Comparison of ENCODE assay signal across 10 mouse cellular contexts in genomic region chr17:73258620-73259019, GRCm38 (mm10).
DNase-seq lines count a peak whose midpoint lies in the region; ATAC-seq and TF ChIP-seq lines count a peak whose summit lies in the region.
"Had no signal": no experiment of that assay in that cellular context is flagged by ENCODE, and none has a peak within 500 bp of the region (broad histone marks: within the 10 kb centered on the region; RNA-seq: fewer than 3 reads in every experiment).

No protein-coding gene starts in this region.

- H3K4me3 ChIP-seq in hindbrain, postnatal 0 days (ENCODE audit: low read length): no peak overlapping the region
- no peak overlapping the region for H3K4me3 ChIP-seq in hindbrain, embryonic 11.5 days (ENCODE audit: low read depth, low read length)
- no peak overlapping the region for H3K4me3 ChIP-seq in neural tube, embryonic 14.5 days (ENCODE audit: low read depth, low read length)
- H3K4me3 ChIP-seq in forebrain, postnatal 0 days (ENCODE audit: low read depth, low read length): no peak overlapping the region
- H3K4me3 ChIP-seq: forebrain, embryonic 15.5 days; lung, embryonic 15.5 days had no signal

- no peak for DNase-seq in hindbrain, postnatal 0 days (ENCODE audit: low spot score)
- DNase-seq in hindbrain, embryonic 11.5 days (ENCODE audit: low spot score): no peak
- peak; percentile 49 for DNase-seq in NIH3T3 (ENCODE audit: low read depth)
- peak; percentile 52 for DNase-seq in induced T-regulatory cell, adult 2 months (ENCODE audit: low read depth)
- no peak for DNase-seq in forebrain, postnatal 0 days
- no peak for DNase-seq in ovary, postnatal 10 days (ENCODE audit: low spot score)
- DNase-seq in left cerebral cortex, postnatal 25 days (ENCODE audit: low spot score in 2 of 2): no peak

- no peak overlapping the region for H3K4me2 ChIP-seq in hindbrain, postnatal 0 days (ENCODE audit: low read depth, low read length)
- no peak overlapping the region for H3K4me2 ChIP-seq in hindbrain, embryonic 11.5 days (replicated peaks; ENCODE audit: low read depth, low read length)
- 0 out of 2 replicates have a peak overlapping the region, but pooled peaks have one; percentile 14 for H3K4me2 ChIP-seq in neural tube, embryonic 14.5 days (ENCODE audit: low read depth, low read length)
- H3K4me2 ChIP-seq in forebrain, postnatal 0 days (ENCODE audit: low read depth): no peak overlapping the region
- H3K4me2 ChIP-seq: forebrain, embryonic 15.5 days; lung, embryonic 15.5 days had no signal

- 44% methylated on average over 12 of the region's 12 CpGs for WGBS in hindbrain, postnatal 0 days
- 57% methylated on average over 12 of the region's 12 CpGs for WGBS in hindbrain, embryonic 11.5 days
- WGBS in neural tube, embryonic 14.5 days: 18% methylated on average over 12 of the region's 12 CpGs
- WGBS in forebrain, postnatal 0 days: 59% methylated on average over 12 of the region's 12 CpGs

- no peak for TF ChIP-seq CTCF in hindbrain, postnatal 0 days (IDR thresholded peaks at IDR 0.05; ENCODE audit: low read depth)
- no peak for TF ChIP-seq CTCF in forebrain, postnatal 0 days (IDR thresholded peaks at IDR 0.05; ENCODE audit: low read depth)

- 0 out of 2 replicates have a peak, but pooled peaks cover 3% of the 10 kb centered on the region for H3K4me1 ChIP-seq in hindbrain, postnatal 0 days (ENCODE audit: insufficient read depth, low read length)
- H3K4me1 ChIP-seq in hindbrain, embryonic 11.5 days (replicated peaks; ENCODE audit: control insufficient read depth, insufficient read depth, low read length): no peaks in the 10 kb centered on the region
- H3K4me1 ChIP-seq in neural tube, embryonic 14.5 days (ENCODE audit: control insufficient read depth, insufficient read depth, low read length): peaks cover 9% of the 10 kb centered on the region
- no peaks in the 10 kb centered on the region for H3K4me1 ChIP-seq in forebrain, postnatal 0 days (ENCODE audit: insufficient read depth)
- H3K4me1 ChIP-seq: forebrain, embryonic 15.5 days; lung, embryonic 15.5 days had no signal

- no peaks in the 10 kb centered on the region for H3K27me3 ChIP-seq in hindbrain, postnatal 0 days (ENCODE audit: insufficient read depth, low read length)
- H3K27me3 ChIP-seq in hindbrain, embryonic 11.5 days (ENCODE audit: control insufficient read depth, insufficient read depth, low read length): no peaks in the 10 kb centered on the region
- no peaks in the 10 kb centered on the region for H3K27me3 ChIP-seq in neural tube, embryonic 14.5 days (ENCODE audit: control insufficient read depth, insufficient read depth, low read length)
- no peaks in the 10 kb centered on the region for H3K27me3 ChIP-seq in forebrain, postnatal 0 days (ENCODE audit: insufficient read depth, low read length)
- H3K27me3 ChIP-seq: forebrain, embryonic 15.5 days; lung, embryonic 15.5 days had no signal

- intact Hi-C loops in left cerebral cortex, postnatal 25 days (cut with DNase I): no loop called here

- peak overlapping the region; percentile 58; the same call in 1 of the 2 replicates for H3K27ac ChIP-seq in hindbrain, postnatal 0 days
- H3K27ac ChIP-seq in hindbrain, embryonic 11.5 days (ENCODE audit: low read depth, low read length): no peak overlapping the region
- H3K27ac ChIP-seq in neural tube, embryonic 14.5 days (ENCODE audit: low read depth, low read length): no peak overlapping the region
- H3K27ac ChIP-seq in forebrain, postnatal 0 days (ENCODE audit: low read depth, low read length): no peak overlapping the region
- H3K27ac ChIP-seq: forebrain, embryonic 15.5 days; lung, embryonic 15.5 days had no signal

- H3K36me3 ChIP-seq in hindbrain, postnatal 0 days (ENCODE audit: insufficient read depth, low read length): no peaks in the 10 kb centered on the region
- H3K36me3 ChIP-seq in hindbrain, embryonic 11.5 days (ENCODE audit: control insufficient read depth, insufficient read depth, low read length): no peaks in the 10 kb centered on the region
- no peaks in the 10 kb centered on the region for H3K36me3 ChIP-seq in neural tube, embryonic 14.5 days (ENCODE audit: control insufficient read depth, insufficient read depth, low read length)
- H3K36me3 ChIP-seq in forebrain, postnatal 0 days (ENCODE audit: insufficient read depth): no peaks in the 10 kb centered on the region
- H3K36me3 ChIP-seq: forebrain, embryonic 15.5 days; lung, embryonic 15.5 days had no signal

- no peaks in the 10 kb centered on the region for H3K9me3 ChIP-seq in hindbrain, postnatal 0 days (ENCODE audit: low read length)
- H3K9me3 ChIP-seq in hindbrain, embryonic 11.5 days (ENCODE audit: control insufficient read depth, low read length): no peaks in the 10 kb centered on the region
- no peaks in the 10 kb centered on the region for H3K9me3 ChIP-seq in neural tube, embryonic 14.5 days (ENCODE audit: control insufficient read depth, low read length)
- H3K9me3 ChIP-seq in forebrain, postnatal 0 days (ENCODE audit: low read length): no peaks in the 10 kb centered on the region
- H3K9me3 ChIP-seq: forebrain, embryonic 15.5 days; lung, embryonic 15.5 days had no signal

- no peak for ATAC-seq in hindbrain, postnatal 0 days
- no peak for ATAC-seq in hindbrain, embryonic 11.5 days (ENCODE audit: low FRiP score)
- peak; percentile 51; the same call in 1 of the 2 replicates for ATAC-seq in neural tube, embryonic 14.5 days (ENCODE audit: low read depth)
- no peak for ATAC-seq in forebrain, postnatal 0 days
- ATAC-seq: forebrain, embryonic 15.5 days had no signal

- no peak overlapping the region for H3K9ac ChIP-seq in hindbrain, postnatal 0 days (replicated peaks; ENCODE audit: low read length)
- no peak overlapping the region for H3K9ac ChIP-seq in hindbrain, embryonic 11.5 days (ENCODE audit: low read depth, low read length)
- H3K9ac ChIP-seq in neural tube, embryonic 14.5 days (replicated peaks; ENCODE audit: low read depth, low read length): no peak overlapping the region; the same call in 1 of the 2 replicates
- H3K9ac ChIP-seq in forebrain, postnatal 0 days: no peak overlapping the region
- H3K9ac ChIP-seq: forebrain, embryonic 15.5 days; lung, embryonic 15.5 days had no signal

Comparison
In these comparisons a context has a peak if more than half of its experiments do, and no peak if none do; other contexts are left out.
1. DNase-seq: peak in NIH3T3 (single experiment) and induced T-regulatory cell, adult 2 months (single experiment); none in hindbrain, postnatal 0 days (single experiment), hindbrain, embryonic 11.5 days (single experiment), forebrain, postnatal 0 days (single experiment), ovary, postnatal 10 days (single experiment) and left cerebral cortex, postnatal 25 days (0 of 2).